Mouse (Mus musculus) layer of hippocampus, adult 18-20 months (tissue): ENCODE results near the gene Cenpm. TPM values are rescaled to one million over a fixed set of nuclear protein-coding genes. Genes with fewer than 3 reads are reported as not detected.

Source experiments
- DNase-seq, 2 experiments: peaks; one replicate each; pipeline ENCODE4 v3.0.0; 2022; ENCODE audit warnings: low spot score in 2 of 2
- microRNA-seq, 2 experiments: library from miRNA; unstranded; fragments of <30 nt; microRNA quantifications; one replicate each; pipeline ENCODE4 v1.2.0; 2021
- total RNA-seq, 2 experiments: library from RNA; stranded (reverse); gene quantifications; 2 replicates each; pipeline ENCODE4 v1.2.3; 2021

The Cenpm gene
- total RNA-seq, 2 experiments from 2014 or later, result 2.5 to 3.1 TPM

DNA sequence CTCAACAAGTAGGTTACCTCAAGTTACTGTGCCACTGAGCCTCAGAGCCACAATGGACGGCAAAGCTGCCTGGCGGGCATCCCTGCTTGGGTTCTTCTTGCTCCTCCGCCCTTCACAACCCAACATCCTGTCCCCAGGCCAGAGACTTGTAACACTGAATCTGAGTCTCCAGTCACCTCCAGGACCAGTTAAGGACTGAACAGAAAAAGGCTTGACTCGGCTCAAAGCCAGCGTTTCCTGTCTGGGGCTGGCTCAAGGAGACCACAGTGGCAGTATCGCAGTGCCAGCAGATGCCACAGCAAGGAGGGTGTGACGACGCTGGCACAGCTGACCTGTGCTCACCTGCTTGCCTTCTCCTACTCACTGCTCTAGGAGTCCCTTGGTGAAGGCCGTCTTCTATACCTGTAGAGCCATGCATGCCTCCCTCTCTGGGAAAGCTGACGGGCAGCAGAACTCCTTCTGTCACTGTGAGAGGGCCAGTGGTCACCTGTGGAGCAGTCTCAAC lies 47.2 kb downstream of the Cenpm start:
- no peak for DNase-seq

DNA sequence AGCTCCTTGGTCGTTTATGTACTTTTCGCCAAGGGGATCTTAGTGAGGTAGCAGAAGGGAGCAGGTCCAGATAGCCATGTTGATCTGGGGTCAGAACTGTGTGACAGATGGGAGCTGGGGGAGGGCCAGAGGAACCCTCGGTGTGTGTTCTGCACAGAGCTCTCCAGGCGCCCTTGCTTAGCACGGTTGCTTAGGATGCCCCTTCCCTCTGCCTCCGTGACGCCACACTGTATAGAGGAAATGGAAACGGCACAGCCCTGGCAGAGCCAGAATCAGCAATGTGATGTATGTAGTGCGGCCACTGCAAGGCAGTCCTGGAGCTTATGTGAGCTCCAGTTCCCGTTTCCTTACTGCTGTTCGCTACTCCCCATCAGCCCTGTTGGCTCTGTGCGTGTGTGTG lies 48.2 kb downstream of the Cenpm start:
- DNase-seq, result no peak

DNA sequence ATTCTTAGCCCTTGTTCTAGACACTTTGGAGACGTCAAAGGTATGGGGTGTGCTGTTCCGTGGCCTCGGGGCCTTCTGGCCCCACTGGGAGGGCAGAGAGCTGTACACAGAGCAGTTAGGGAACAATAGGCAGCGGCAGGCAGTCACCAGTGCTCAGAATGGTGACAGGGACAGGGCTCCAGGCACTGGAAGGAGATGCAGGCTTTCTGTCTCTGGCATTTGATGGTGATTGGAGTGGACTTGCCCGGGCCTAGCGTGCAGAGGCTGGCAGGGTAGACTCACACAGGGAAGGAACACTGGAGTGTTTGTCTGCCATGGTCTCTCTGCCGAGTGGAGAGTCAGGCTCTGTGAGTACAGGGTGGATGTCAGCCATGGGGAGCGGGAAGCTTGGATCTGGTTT lies 51.9 kb downstream of the Cenpm start:
- no peak for DNase-seq

DNA sequence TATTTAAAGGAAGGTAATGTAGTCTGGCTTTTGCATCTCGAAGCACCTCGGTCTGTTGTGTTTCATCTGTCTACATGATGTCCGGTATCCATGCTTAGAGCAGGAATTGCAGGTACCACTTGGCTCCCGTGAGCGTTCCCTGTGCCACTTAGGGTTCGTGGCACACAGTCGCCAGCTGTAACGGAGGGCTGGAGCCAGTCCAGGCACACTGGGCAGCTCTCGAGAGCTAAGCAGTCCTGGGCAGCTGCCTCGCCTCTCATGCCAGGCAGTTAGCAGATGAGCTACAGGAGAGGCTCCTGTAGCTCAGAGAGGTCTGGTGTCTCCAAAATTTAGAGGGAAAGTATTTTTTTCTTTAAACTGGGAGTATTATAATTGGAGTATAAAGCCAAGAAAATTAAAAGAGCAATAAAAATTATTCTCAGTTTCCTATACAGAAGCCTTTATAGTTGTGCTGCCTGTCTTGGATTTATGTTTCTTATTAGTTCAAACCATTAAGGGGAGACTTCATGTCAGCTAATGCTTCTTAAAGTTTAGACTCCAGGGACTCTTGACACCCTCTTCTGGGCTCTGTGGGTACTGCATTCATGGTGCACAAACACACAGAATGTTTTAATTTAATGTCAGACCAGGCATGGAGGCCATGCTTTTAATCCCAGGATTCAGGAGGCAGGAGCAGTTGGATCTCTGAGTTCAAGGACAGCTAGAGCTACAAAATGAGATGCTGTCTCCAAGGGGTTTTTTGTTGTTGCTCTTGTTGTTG lies 55.9 kb downstream of the Cenpm start:
- no peak for DNase-seq

DNA sequence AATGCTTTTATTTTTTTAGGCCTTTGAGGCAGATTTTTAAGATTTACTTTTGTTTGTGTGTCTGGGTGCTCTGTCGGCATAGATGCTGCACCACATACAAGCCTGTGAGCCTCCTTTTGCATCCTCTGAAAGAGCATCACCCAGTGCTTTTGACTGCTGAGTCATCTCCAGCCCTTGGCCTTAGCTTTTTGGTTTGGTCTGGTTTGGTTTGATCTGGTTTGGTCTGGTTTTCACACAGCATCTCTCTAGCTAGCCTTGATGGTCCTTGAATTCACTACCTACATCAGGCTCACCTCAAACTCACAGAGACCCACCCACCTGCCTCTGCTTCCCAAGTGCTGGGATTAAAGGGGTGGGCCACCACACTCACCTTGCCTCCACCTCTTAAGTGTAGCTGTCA lies 56.6 kb downstream of the Cenpm start:
- DNase-seq, result no peak

DNA sequence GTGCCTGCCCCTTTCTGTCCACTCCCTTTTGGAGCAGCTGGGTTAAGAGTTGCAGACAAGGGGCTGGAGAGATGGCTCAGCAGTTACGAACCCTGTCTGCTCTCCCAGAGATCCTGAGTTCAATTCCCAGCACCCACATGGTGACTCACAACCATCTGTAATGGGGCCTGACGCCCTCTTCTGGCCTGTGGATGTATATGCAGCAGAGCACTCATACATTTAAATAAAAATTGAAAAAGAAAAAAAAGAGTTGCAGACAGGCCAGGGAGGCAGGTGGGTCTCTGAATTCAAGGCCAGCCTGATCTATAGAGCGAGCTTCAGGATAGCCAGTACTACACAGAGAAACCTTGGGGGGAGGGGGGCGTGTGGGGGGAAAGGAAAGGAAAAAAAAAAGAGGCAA lies 57.1 kb downstream of the Cenpm start:
- DNase-seq, result no peak

DNA sequence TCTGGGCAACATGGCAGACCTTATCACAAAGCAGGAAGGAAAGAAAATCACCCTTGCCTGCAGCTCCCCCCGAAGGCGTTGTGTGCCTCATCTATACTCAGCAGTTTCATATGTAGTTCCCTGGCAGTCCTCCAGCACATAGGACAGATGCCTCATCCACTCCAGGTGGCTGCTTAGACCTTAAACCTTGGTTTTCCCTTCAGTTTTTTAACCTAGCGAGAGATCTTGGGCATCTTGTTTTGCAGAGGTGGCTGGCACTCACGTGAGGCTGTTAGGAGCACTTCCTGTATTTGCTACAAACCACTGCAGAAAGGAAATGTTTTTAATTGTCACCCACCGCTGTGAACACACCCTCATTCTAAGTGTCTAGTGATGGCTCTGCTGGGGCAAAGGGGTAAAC lies 57.6 kb downstream of the Cenpm start:
- no peak for DNase-seq

DNA sequence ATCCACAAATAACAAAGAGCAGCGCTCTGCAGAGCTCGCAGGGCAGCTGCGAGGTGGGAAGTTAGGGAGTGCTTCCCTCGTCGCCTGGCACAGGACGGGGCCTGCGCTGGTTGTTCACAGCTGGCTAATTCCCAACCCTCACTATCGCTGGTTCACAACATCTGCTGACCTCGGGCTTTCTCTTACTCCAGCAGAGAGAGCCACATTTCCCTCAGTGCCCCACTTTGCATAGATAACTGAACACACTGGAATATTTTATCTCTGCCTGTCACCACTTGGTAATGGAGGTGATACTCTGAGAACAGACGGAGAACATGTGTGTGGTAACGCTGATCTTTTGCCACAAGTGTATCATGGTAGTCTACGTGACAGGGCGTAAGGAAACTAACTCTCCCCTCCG lies 58.4 kb downstream of the Cenpm start:
- DNase-seq, result no peak

DNA sequence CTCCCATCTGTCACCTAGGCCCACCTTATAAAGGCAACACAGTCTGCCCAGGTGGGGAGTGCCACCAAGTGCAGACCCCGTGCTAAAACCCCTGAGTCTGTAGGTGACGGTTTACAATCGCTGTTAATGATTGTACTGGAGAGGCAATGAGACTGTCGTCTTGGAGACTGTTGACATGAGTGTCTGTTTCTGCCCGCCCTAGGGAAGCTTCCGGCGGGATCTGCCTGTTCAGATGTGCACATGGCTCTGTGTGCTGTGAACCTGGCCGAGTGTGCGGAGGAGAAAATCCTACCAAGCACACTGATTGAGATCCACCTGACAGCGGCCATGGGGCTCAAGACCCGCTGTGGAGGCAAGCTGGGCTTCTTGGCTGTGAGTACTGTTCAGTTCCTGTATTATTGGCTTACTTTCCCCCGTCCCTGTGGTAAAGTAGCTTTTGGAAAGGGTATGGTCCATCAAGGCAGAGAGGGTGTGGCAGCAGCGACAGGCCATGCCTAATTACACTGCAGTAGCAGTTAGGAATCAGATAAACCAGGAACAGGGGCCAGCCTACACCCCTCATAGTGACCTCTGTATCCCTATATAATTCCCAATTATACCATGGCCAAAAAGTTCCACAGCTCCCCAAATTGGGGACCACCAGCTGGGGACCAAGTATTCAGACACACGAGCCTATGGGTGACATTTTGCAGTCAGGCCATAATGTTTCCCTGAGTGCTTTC lies 59.3 kb downstream of the Cenpm start:
- DNase-seq, result no peak

DNA sequence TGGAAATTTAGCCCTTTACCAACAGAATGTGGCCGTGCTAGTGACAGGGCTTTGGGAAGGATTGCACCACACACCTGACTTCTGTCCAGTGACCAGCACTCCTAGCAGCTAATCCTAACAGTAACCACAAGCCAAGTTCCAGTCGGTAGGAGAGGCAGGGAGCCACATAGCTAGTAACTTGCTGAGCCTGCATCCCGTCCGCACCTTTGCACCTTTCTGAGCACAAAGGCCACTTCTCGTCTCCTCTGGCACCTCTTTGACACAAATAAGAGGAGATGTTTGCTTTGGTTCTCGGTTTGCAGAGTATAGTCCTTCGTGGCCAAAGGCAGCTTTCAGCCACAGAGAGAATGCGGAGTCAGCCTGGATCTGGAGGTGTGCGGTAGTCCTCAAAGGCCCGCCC lies 59.9 kb downstream of the Cenpm start:
- DNase-seq, result no peak

DNA sequence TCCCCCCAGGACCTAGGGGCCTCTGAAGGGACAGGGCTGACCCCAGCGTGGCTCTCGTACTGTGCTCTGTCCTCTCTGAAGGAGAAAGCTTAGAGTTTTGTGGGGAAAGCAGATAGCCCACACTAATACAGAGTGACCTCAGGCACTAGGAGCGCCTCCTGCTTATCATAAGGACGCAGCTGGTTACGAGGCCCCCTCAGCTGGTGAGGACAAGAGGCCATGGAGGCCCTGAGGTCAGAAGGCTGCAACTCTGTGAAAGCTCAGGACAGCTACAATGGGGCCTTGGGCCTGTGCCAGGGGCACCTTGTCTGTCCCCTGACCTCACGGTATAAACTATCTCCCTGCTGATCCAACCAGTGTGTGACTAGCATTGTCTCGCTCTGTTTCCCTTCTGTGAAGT lies 60.4 kb downstream of the Cenpm start:
- DNase-seq, result no peak

Small RNA genes lying within 50 kb of the gene (microRNA-seq; reads per million reads assigned to microRNA genes)
- 12.8 to 17.6 reads per million in 2 experiments for gene Mir33

Other genes starting within 250 kb of the Cenpm start
- 100 to 1,000 TPM in 1 of 2 experiments, 10 to 100 TPM in 1; 96.5 to 108 TPM for gene Desi1, start 210.9 kb downstream of the Cenpm start, total RNA-seq
- gene Snu13, start 197.2 kb downstream of the Cenpm start, total RNA-seq, result 100 to 1,000 TPM; 117 TPM
- not detected for gene 4930407I10Rik, start 185.6 kb downstream of the Cenpm start, total RNA-seq
- gene Mei1, start 174.8 kb downstream of the Cenpm start, total RNA-seq, result under 1 TPM; 0.25 to 0.50 TPM
- gene Ccdc134, start 116.8 kb downstream of the Cenpm start, total RNA-seq, result 10 to 100 TPM; 12.4 to 12.9 TPM
- gene Srebf2, start 97.6 kb downstream of the Cenpm start, total RNA-seq, result 100 to 1,000 TPM; 175 to 189 TPM
- 1 to 10 TPM; 1.4 to 1.9 TPM for gene Shisa8, start 31.9 kb downstream of the Cenpm start, total RNA-seq
- under 1 TPM; 0.47 to 0.76 TPM for gene Tnfrsf13c, start 20.4 kb downstream of the Cenpm start, total RNA-seq
- 100 to 1,000 TPM; 100 to 113 TPM for gene 1500009C09Rik, start 7.6 kb upstream of the Cenpm start, total RNA-seq
- gene Sept3, start 30.1 kb upstream of the Cenpm start, total RNA-seq, result 100 to 1,000 TPM; 609 to 650 TPM
- not detected for gene Wbp2nl, start 54.2 kb upstream of the Cenpm start, total RNA-seq
- gene Naga, start 94.2 kb upstream of the Cenpm start, total RNA-seq, result 10 to 100 TPM; 33.5 to 40.5 TPM
- under 1 TPM; 0.25 to 0.52 TPM for gene Pheta2, start 94.2 kb upstream of the Cenpm start, total RNA-seq
- gene Smdt1, start 94.2 kb upstream of the Cenpm start, total RNA-seq, result 100 to 1,000 TPM; 149 to 152 TPM
- 100 to 1,000 TPM; 206 to 215 TPM for gene Ndufa6, start 109.6 kb upstream of the Cenpm start, total RNA-seq
- 10 to 100 TPM; 57.5 to 64.1 TPM for gene Cyp2d22, start 135.5 kb upstream of the Cenpm start, total RNA-seq
- under 1 TPM in 1 of 2 experiments, not detected in 1; 0.41 TPM for gene Cyp2d11, start 149.3 kb upstream of the Cenpm start, total RNA-seq
- under 1 TPM in 1 of 2 experiments, not detected in 1; 0.81 TPM for gene Cyp2d10, start 162.4 kb upstream of the Cenpm start, total RNA-seq
- not detected for gene Cyp2d9, start 188.7 kb upstream of the Cenpm start, total RNA-seq